Mouse (Mus musculus): ENCODE data around the gene Slc35f5. TPM values are rescaled to one million over a fixed set of nuclear protein-coding genes. Genes with fewer than 3 reads are reported as not detected.

Gene Slc35f5
- polyA plus RNA-seq, 1 experiment = 53.7 TPM

DNA sequence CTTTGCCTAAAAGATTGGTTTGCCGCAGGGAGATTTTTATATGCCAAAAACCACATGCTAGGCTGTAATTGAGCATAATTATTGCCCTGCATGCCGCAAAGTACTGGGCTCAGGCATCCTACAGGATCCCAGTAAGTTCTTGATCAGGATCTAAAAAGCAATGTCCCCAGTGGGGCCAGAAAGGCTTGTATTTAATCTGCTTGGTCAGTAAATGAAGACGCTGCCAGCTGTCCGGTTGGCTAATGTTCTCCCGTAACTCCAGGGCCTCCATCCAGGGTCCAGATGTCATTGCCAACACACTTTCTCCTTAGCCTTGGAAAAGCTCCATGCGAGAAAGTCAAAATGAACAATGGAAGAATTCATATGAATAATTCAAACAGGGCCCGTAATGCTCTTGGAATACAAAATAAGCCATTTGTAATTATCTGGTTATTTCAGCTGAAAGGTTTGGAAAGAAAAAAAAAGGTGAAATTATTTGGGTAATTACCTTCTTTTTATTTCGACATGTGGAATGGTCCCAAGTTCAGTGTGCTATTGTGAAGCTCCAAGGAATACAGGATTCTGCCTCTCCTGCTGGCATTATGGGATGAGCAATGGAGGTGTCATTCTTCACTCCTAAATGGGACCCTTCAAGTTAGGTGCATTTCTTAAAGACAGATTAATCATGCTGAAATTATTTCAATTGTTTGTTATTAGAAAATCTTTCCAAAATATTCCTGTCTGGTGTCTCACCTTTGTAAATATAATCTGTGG lies 79.3 kb downstream of the Slc35f5 start:
- TF ChIP-seq POLR2A (IDR thresholded peaks at IDR 0.05; ENCODE audit: low read depth, low read length) (no peak), CTCF (IDR thresholded peaks at IDR 0.05; ENCODE audit: borderline replicate concordance, insufficient read depth, low read length) (no peak)

DNA sequence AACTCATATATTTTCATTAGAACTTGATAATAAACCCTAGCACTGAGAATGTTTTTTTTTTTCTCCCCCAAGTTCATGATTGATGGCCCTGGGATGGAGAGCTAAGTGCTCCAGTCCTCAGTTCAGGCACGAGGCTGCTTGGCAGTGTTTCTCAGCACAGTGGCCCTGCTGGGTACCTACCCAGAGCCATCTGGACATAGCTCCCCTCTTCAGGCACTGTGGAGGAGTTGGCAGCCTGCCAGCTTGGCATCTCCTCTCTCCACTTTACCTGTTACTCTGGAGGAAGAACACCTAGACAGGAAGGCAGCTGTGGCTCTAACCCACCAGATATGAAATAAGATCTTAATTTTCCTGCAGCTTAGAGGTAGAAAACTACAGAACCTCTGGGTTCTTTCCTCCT lies 83.2 kb downstream of the Slc35f5 start:
- Histone ChIP-seq H3K4me3 (ENCODE audit: insufficient read depth, low read length) (no peak overlapping the region), H3K27ac (ENCODE audit: insufficient read depth, low read length) (no peak overlapping the region), H3K4me1 (ENCODE audit: control insufficient read depth, insufficient read depth, low read length) (no peaks in the 10 kb centered on the region)
- TF ChIP-seq CTCF (IDR thresholded peaks at IDR 0.05; ENCODE audit: borderline replicate concordance, insufficient read depth, low read length) (no peak), POLR2A (IDR thresholded peaks at IDR 0.05; ENCODE audit: low read depth, low read length) (no peak)

More for the DNA sequence above, 79.3 kb downstream of the Slc35f5 start:
- H3K4me3 ChIP-seq (ENCODE audit: insufficient read depth, low read length) = no peak overlapping the region
- no peak overlapping the region for H3K27ac ChIP-seq (ENCODE audit: insufficient read depth, low read length)
- H3K4me1 ChIP-seq (ENCODE audit: control insufficient read depth, insufficient read depth, low read length) = no peaks in the 10 kb centered on the region

Other genes with a start within 250 kb of the Slc35f5 start
- gene Actr3, start 124.9 kb upstream of the Slc35f5 start, polyA plus RNA-seq (2011; ENCODE audit: insufficient read length, low read depth, missing spikeins) = 452 and 485 TPM in 2 replicates
- 1.2 and 3.9 TPM in 2 replicates for gene Gpr39, start 116.4 kb downstream of the Slc35f5 start, polyA plus RNA-seq (2011; ENCODE audit: insufficient read length, low read depth, missing spikeins)

Measured in embryonic fibroblast, embryonic 13.5 days (primary cell).